Mouse (Mus musculus): ENCODE data around the gene Acp5. TPM values are rescaled to one million over a fixed set of nuclear protein-coding genes. Genes with fewer than 3 reads are reported as not detected.

The Acp5 gene
- total and polyA plus RNA-seq, 3 experiments: 15.6 to 17.4 TPM; not detected in 1

GRCm38 (mm10) chr9:22116086-22116485, 19.4 kb downstream of the Acp5 start:
- Histone ChIP-seq H3K27me3 (ENCODE audit: control insufficient read depth in 1 of 2, insufficient read depth in 2 of 2, low read length in 2 of 2) (no peaks in the 10 kb centered on the region), H3K4me3 (ENCODE audit: control insufficient read depth in 1 of 2, insufficient read depth in 1 of 2, low read depth in 2 of 2, low read length in 2 of 2) (peak overlapping the region; percentile 56 to 70), H3K9me3 (replicated peaks; ENCODE audit: insufficient read depth, low read length) (no peaks in the 10 kb centered on the region), H3K9ac (ENCODE audit: control insufficient read depth, low read depth, low read length, poor library complexity, severe bottlenecking) (peak overlapping the region; percentile 76), H3K36me3 (ENCODE audit: control insufficient read depth in 1 of 2, insufficient read depth in 2 of 2, low read length in 2 of 2) (peaks cover 3 to 14% of the 10 kb centered on the region in 2 experiments), H3K27ac (ENCODE audit: control insufficient read depth, low read depth, low read length) (no peak overlapping the region), H3K79me2 (ENCODE audit: control insufficient read depth, insufficient read depth, low read length, poor library complexity) (peaks cover 13% of the 10 kb centered on the region), H3K4me1 (ENCODE audit: control insufficient read depth in 1 of 2, insufficient read depth in 2 of 2, low read length in 2 of 2) (peaks cover 1 to 30% of the 10 kb centered on the region in 2 experiments; a peak in 3 of 4 replicates)
- TF ChIP-seq JUND (IDR thresholded peaks at IDR 0.05; ENCODE audit: low read depth, low read length) (no peak), MYC (IDR thresholded peaks at IDR 0.05; ENCODE audit: low read depth, low read length) (no peak), TBP (IDR thresholded peaks at IDR 0.05; ENCODE audit: low read depth, low read length) (no peak), KAT2A (conservative IDR thresholded peaks at IDR 0.05; ENCODE audit: low read depth, low read length) (no peak), GATA1 (IDR thresholded peaks at IDR 0.05; ENCODE audit: low read depth, low read length) (no peak), MAX (IDR thresholded peaks at IDR 0.05; ENCODE audit: low read length) (no peak), POLR2AphosphoS5 (IDR thresholded peaks at IDR 0.05; ENCODE audit: borderline replicate concordance, low read depth, low read length) (no peak; the same call in 1 of the 2 replicates), MAFK (IDR thresholded peaks at IDR 0.05; ENCODE audit: borderline replicate concordance, low read depth, low read length) (no peak), HCFC1 (IDR thresholded peaks at IDR 0.05; ENCODE audit: low read depth, low read length) (no peak), ELF1 (IDR thresholded peaks at IDR 0.05; ENCODE audit: low read depth, low read length) (no peak), USF1 (IDR thresholded peaks at IDR 0.05; ENCODE audit: low read depth, low read length) (no peak), BHLHE40 (IDR thresholded peaks at IDR 0.05; ENCODE audit: borderline replicate concordance, low read depth, low read length) (no peak), CHD1 (IDR thresholded peaks at IDR 0.05; ENCODE audit: low read depth, low read length) (no peak), GABPA (IDR thresholded peaks at IDR 0.05; ENCODE audit: low read depth, low read length) (no peak), ZKSCAN1 (IDR thresholded peaks at IDR 0.05; ENCODE audit: low read depth, low read length) (no peak)
- peak; percentile 67 for DNase-seq (ENCODE audit: low read depth, low spot score)

- peaks cover 0 to 26% of the 10 kb centered on the region in 2 experiments; a peak in 3 of 4 replicates for H3K4me1 ChIP-seq (ENCODE audit: control insufficient read depth in 1 of 2, insufficient read depth in 2 of 2, low read length in 2 of 2)
These were observed 19.9 kb downstream of the Acp5 start for GRCm38 (mm10) chr9:22115635-22116034.

More at GRCm38 (mm10) chr9:22115635-22116034, 19.9 kb downstream of the Acp5 start:
- H3K4me3 ChIP-seq (ENCODE audit: control insufficient read depth in 1 of 2, insufficient read depth in 1 of 2, low read depth in 2 of 2, low read length in 2 of 2): peak overlapping the region in 1 of 2 experiments; percentile 70; a peak in 1 of 4 replicates
- H3K9ac ChIP-seq (ENCODE audit: control insufficient read depth, low read depth, low read length, poor library complexity, severe bottlenecking): peak overlapping the region; percentile 76
- H3K9me3 ChIP-seq (replicated peaks; ENCODE audit: insufficient read depth, low read length): no peaks in the 10 kb centered on the region
- no peak overlapping the region for H3K27ac ChIP-seq (ENCODE audit: control insufficient read depth, low read depth, low read length)
- no peaks in the 10 kb centered on the region for H3K27me3 ChIP-seq (ENCODE audit: control insufficient read depth in 1 of 2, insufficient read depth in 2 of 2, low read length in 2 of 2)
- DNase-seq (ENCODE audit: low read depth, low spot score): no peak
- peaks cover 5 to 12% of the 10 kb centered on the region in 2 experiments for H3K36me3 ChIP-seq (ENCODE audit: control insufficient read depth in 1 of 2, insufficient read depth in 2 of 2, low read length in 2 of 2)
- H3K79me2 ChIP-seq (ENCODE audit: control insufficient read depth, insufficient read depth, low read length, poor library complexity): peaks cover 13% of the 10 kb centered on the region
- TF ChIP-seq RCOR1 (IDR thresholded peaks at IDR 0.05; ENCODE audit: low read depth, low read length): peak; percentile 68
- TF ChIP-seq MAX (IDR thresholded peaks at IDR 0.05; ENCODE audit: low read length): no peak
- TF ChIP-seq ZC3H11A (IDR thresholded peaks at IDR 0.05; ENCODE audit: low read depth, low read length): no peak
- peak; percentile 52 for TF ChIP-seq GATA1 (IDR thresholded peaks at IDR 0.05; ENCODE audit: low read depth, low read length)

Measured in MEL (cell line).